Mouse (Mus musculus) liver, embryonic 16.5 days (tissue): Measurements from ENCODE around the gene Gsc2. TPM values are rescaled to one million over a fixed set of nuclear protein-coding genes. Genes with fewer than 3 reads are reported as not detected.

Experiments used
- ATAC-seq: fragments of 200-750 bp; cut with Nextera tagmentation; 2 replicates; pipeline ENCODE4 v1.8.0; 2017; ENCODE audit warnings: low read depth, mild to moderate bottlenecking, moderate number of reproducible peaks, moderate library complexity
- H3K27ac ChIP-seq: fragments of 300-500 bp; sonication (generic); 2 replicates; pipeline ENCODE4 v1.5.1; 2014; ENCODE audit warnings: mild to moderate bottlenecking, low read length
- H3K27me3 ChIP-seq: fragments of 300-500 bp; sonication (generic); 2 replicates; pipeline ENCODE4 v1.6.1; 2014; ENCODE audit warnings: low read depth, low read length, mixed read lengths; ENCODE audit not compliant: control insufficient read depth, insufficient read depth
- H3K36me3 ChIP-seq: fragments of 300-500 bp; sonication (generic); 2 replicates; pipeline ENCODE4 v1.6.1; 2014; ENCODE audit warnings: mild to moderate bottlenecking; ENCODE audit not compliant: control insufficient read depth, insufficient read depth
- H3K4me1 ChIP-seq: fragments of 300-500 bp; sonication (generic); 2 replicates; pipeline ENCODE4 v1.6.1; 2014; ENCODE audit warnings: low read depth, low read length, mixed read lengths; ENCODE audit not compliant: control insufficient read depth
- H3K4me2 ChIP-seq: fragments of 300-500 bp; sonication (generic); 2 replicates; pipeline ENCODE4 v1.6.1; 2014; ENCODE audit warnings: low read depth, low read length, mixed read lengths
- H3K4me3 ChIP-seq: fragments of 300-500 bp; sonication (generic); 2 replicates; pipeline ENCODE4 v1.5.1; 2014; ENCODE audit warnings: low read depth, mild to moderate bottlenecking, low read length
- H3K9ac ChIP-seq: fragments of 300-500 bp; sonication (generic); 2 replicates; pipeline ENCODE4 v1.6.1; 2014; ENCODE audit warnings: low read depth, low read length
- H3K9me3 ChIP-seq: fragments of 300-500 bp; sonication (generic); replicated peaks from 2 replicates; pipeline ENCODE4 v1.6.1; 2016; ENCODE audit warnings: low read length; ENCODE audit not compliant: control insufficient read depth
- WGBS: fragments of 180-500 bp; shearing (Covaris S2); extraction: QIAGEN DNeasy Blood & Tissue Kit; methylation state at CpG from one replicate; pipeline ENCODE4 v1.1.7; 2014; ENCODE audit not compliant: insufficient replicate concordance; 5-methylcytosine and 5-hydroxymethylcytosine counted together
- polyA plus RNA-seq: library from polyadenylated mRNA; unstranded; fragments of >200 nt; fragmentation: Nextera tagmentation; extraction: Ambion mirVana; gene quantifications from 2 replicates; pipeline ENCODE4 v1.2.1, GENCODE M21; 2015

The Gsc2 gene
- polyA plus RNA-seq, 1 experiment from 2014 or later, result not detected

- Histone ChIP-seq H3K27ac (no peak overlapping the region), H3K9ac (no peak overlapping the region), H3K27me3 (no peaks in the 10 kb centered on the region), H3K4me1 (no peaks in the 10 kb centered on the region; the same call in none of the 2 replicates), H3K4me2 (no peak overlapping the region), H3K36me3 (no peaks in the 10 kb centered on the region), H3K4me3 (no peak overlapping the region), H3K9me3 (no peaks in the 10 kb centered on the region)
- ATAC-seq, result no peak
- WGBS, result 83% methylated on average over 4 of the region's 4 CpGs
Measured at GRCm38 (mm10) chr16:17879571-17879970, 35.3 kb downstream of the Gsc2 start.

GRCm38 (mm10) chr16:17876096-17876495 is 38.8 kb downstream of the Gsc2 start:
- 63% methylated on average over 1 of the region's 1 CpGs for WGBS
- no peak overlapping the region for H3K9ac ChIP-seq
- H3K27me3 ChIP-seq, result no peaks in the 10 kb centered on the region
- no peak overlapping the region for H3K4me3 ChIP-seq
- H3K4me1 ChIP-seq, result peaks cover 26% of the 10 kb centered on the region
- H3K36me3 ChIP-seq, result peaks cover 6% of the 10 kb centered on the region
- no peak overlapping the region for H3K4me2 ChIP-seq
- H3K9me3 ChIP-seq, result no peaks in the 10 kb centered on the region
- ATAC-seq, result no peak
- no peak overlapping the region for H3K27ac ChIP-seq

GRCm38 (mm10) chr16:17875174-17875573 is 39.7 kb downstream of the Gsc2 start:
- 74% methylated on average over 4 of the region's 4 CpGs for WGBS
- Histone ChIP-seq H3K9me3 (no peaks in the 10 kb centered on the region), H3K4me1 (peaks cover 30% of the 10 kb centered on the region), H3K4me2 (no peak overlapping the region), H3K4me3 (no peak overlapping the region), H3K9ac (no peak overlapping the region), H3K27ac (no peak overlapping the region), H3K27me3 (no peaks in the 10 kb centered on the region), H3K36me3 (peaks cover 6% of the 10 kb centered on the region)
- ATAC-seq, result no peak

GRCm38 (mm10) chr16:17872995-17873394 is 41.9 kb downstream of the Gsc2 start:
- ATAC-seq, result peak; percentile 20; the same call in 1 of the 2 replicates
- no peaks in the 10 kb centered on the region for H3K27me3 ChIP-seq
- H3K9ac ChIP-seq, result no peak overlapping the region
- no peak overlapping the region for H3K27ac ChIP-seq
- H3K36me3 ChIP-seq, result peaks cover 6% of the 10 kb centered on the region
- H3K4me2 ChIP-seq, result no peak overlapping the region
- H3K9me3 ChIP-seq, result no peaks in the 10 kb centered on the region
- H3K4me3 ChIP-seq, result no peak overlapping the region
- WGBS, result 23% methylated on average over 4 of the region's 4 CpGs
- peaks cover 30% of the 10 kb centered on the region for H3K4me1 ChIP-seq

- H3K9ac ChIP-seq, result no peak overlapping the region
- no peaks in the 10 kb centered on the region for H3K9me3 ChIP-seq
- H3K4me2 ChIP-seq, result peak overlapping the region; percentile 32
- 32% methylated on average over 5 of the region's 5 CpGs for WGBS
- no peak overlapping the region for H3K27ac ChIP-seq
- no peak overlapping the region for H3K4me3 ChIP-seq
- H3K4me1 ChIP-seq, result peaks cover 30% of the 10 kb centered on the region
- no peaks in the 10 kb centered on the region for H3K27me3 ChIP-seq
- ATAC-seq, result peak; percentile 77
- H3K36me3 ChIP-seq, result peaks cover 6% of the 10 kb centered on the region
Measured at GRCm38 (mm10) chr16:17871248-17871647, 43.6 kb downstream of the Gsc2 start.

GRCm38 (mm10) chr16:17865770-17866169 is 49.1 kb downstream of the Gsc2 start:
- no peak overlapping the region for H3K4me3 ChIP-seq
- H3K27me3 ChIP-seq, result no peaks in the 10 kb centered on the region
- H3K36me3 ChIP-seq, result no peaks in the 10 kb centered on the region
- WGBS, result 49% methylated on average over 6 of the region's 6 CpGs
- no peaks in the 10 kb centered on the region for H3K9me3 ChIP-seq
- H3K4me2 ChIP-seq, result no peak overlapping the region
- ATAC-seq, result no peak
- H3K4me1 ChIP-seq, result peaks cover 1% of the 10 kb centered on the region
- H3K27ac ChIP-seq, result no peak overlapping the region
- H3K9ac ChIP-seq, result no peak overlapping the region

GRCm38 (mm10) chr16:17865293-17865692 is 49.6 kb downstream of the Gsc2 start:
- no peak for ATAC-seq
- no peak overlapping the region for H3K27ac ChIP-seq
- no peak overlapping the region for H3K9ac ChIP-seq
- H3K36me3 ChIP-seq, result no peaks in the 10 kb centered on the region
- H3K9me3 ChIP-seq, result no peaks in the 10 kb centered on the region
- H3K4me3 ChIP-seq, result no peak overlapping the region
- no peaks in the 10 kb centered on the region for H3K27me3 ChIP-seq
- H3K4me2 ChIP-seq, result no peak overlapping the region
- no peaks in the 10 kb centered on the region for H3K4me1 ChIP-seq
- WGBS, result 43% methylated on average over 2 of the region's 2 CpGs

Other genes starting within 250 kb of the Gsc2 start
- 16.0 and 19.2 TPM in 2 replicates for gene Med15, start 182.2 kb downstream of the Gsc2 start, polyA plus RNA-seq
- 11.2 and 12.8 TPM in 2 replicates for gene Klhl22, start 155.4 kb downstream of the Gsc2 start, polyA plus RNA-seq
- 0.67 TPM in 2 replicates for gene Scarf2, start 117.8 kb downstream of the Gsc2 start, polyA plus RNA-seq
- not detected in 2 replicates for gene B830017H08Rik, start 81.9 kb downstream of the Gsc2 start, polyA plus RNA-seq
- gene Car15, start 76.7 kb downstream of the Gsc2 start, polyA plus RNA-seq, result 0.58 and 0.88 TPM in 2 replicates
- gene Gm20518, start 23.4 kb downstream of the Gsc2 start, polyA plus RNA-seq, result 0.09 TPM in 1 of 2 replicates, not detected in the other
- not detected in 2 replicates for gene Tssk1, start 20.8 kb downstream of the Gsc2 start, polyA plus RNA-seq
- 19.8 and 21.3 TPM in 2 replicates for gene Dgcr2, start 16.5 kb downstream of the Gsc2 start, polyA plus RNA-seq
- not detected in 2 replicates for gene Tssk2, start 16.4 kb downstream of the Gsc2 start, polyA plus RNA-seq
- gene Ess2, start 3.7 kb downstream of the Gsc2 start, polyA plus RNA-seq, result 9.1 and 9.4 TPM in 2 replicates
- gene Slc25a1, start 13.2 kb upstream of the Gsc2 start, polyA plus RNA-seq, result 55.8 and 63.5 TPM in 2 replicates
- 2.3 and 2.5 TPM in 2 replicates for gene Vpreb2, start 65.4 kb upstream of the Gsc2 start, polyA plus RNA-seq
- gene Dgcr6, start 137.8 kb upstream of the Gsc2 start, polyA plus RNA-seq, result 17.1 and 18.1 TPM in 2 replicates
- 2.2 and 2.3 TPM in 2 replicates for gene Prodh, start 175.1 kb upstream of the Gsc2 start, polyA plus RNA-seq
- 0.11 and 0.15 TPM in 2 replicates for gene Rtn4r, start 212.6 kb upstream of the Gsc2 start, polyA plus RNA-seq